Mouse (Mus musculus) layer of hippocampus, adult 6 months (tissue): ENCODE measurements around the gene Slc25a16. TPM values are rescaled to one million over a fixed set of nuclear protein-coding genes. Genes with fewer than 3 reads are reported as not detected.

Source experiments
- long read RNA-seq, 2 experiments: library from polyadenylated mRNA; unstranded; transcript quantifications; one replicate each; pipeline ENCODE4 v2.0.0; 2019 to 2020
- polyA plus RNA-seq: library from polyadenylated mRNA; unstranded; fragments of <200 nt; fragmentation: Nextera tagmentation; gene quantifications from 2 replicates; pipeline ENCODE4 v1.2.3, GENCODE M21; 2021

Slc25a16 gene
- polyA plus RNA-seq, result 9.0 and 9.6 TPM in 2 replicates
- long read RNA-seq, experiment 1, transcript Slc25a16-201 (9 exons, 3,145 nt), result major isoform, 8 of 18 reads
- long read RNA-seq, experiment 1, partial matches to known transcripts, result 2 of 18 reads
- long read RNA-seq, experiment 1, other reads (novel, unspliced or antisense), result 8 of 18 reads
- long read RNA-seq, experiment 2, transcript Slc25a16-201 (9 exons, 3,145 nt), result major isoform, 91 of 118 reads
- long read RNA-seq, experiment 2, partial matches to known transcripts, result 1 of 118 reads
- long read RNA-seq, experiment 2, other reads (novel, unspliced or antisense), result 24 of 118 reads

DNA sequence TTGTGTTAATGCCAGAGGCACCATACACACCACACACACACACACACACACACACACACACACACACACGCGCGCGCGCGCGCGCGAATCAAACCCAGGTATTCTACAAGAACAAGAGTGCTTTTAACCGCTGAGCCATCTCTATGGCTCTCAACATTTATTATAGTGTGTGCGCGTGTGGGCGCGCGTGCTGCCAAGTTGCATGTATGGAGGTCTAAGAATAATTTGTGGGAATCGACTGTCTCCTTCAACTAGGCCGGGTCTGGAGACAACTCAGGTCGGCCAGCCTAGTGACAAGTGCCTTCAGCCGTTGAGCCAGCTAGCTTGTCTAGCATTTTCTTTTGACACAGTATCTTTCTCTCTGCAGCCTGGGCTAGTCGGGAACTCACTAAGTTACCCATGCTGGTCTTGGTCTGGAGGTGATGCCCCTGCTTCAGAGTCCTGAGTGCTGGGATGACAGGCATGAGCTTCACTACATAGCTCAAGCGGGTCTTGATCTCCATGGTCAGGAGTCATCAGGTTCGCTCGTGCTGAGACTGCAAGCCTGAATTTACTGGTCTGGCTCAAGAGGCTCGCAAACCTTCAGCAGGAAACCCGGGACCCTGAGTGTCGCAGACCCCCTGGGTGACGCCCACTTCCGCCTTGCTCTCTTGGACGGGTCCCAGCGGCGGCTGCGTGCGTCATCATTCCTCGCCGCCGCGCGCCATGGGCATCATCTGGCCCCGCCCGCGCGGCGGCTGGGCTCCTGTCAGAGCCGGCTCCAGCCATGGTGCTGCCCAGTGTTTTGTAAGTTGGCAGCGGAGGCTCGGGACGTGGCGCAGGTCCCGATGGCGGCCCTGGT lies at the start of gene Slc25a16:
Slc25a16 (plus strand) TSS at position 709 of the 841 bp plus-strand sequence.

DNA sequence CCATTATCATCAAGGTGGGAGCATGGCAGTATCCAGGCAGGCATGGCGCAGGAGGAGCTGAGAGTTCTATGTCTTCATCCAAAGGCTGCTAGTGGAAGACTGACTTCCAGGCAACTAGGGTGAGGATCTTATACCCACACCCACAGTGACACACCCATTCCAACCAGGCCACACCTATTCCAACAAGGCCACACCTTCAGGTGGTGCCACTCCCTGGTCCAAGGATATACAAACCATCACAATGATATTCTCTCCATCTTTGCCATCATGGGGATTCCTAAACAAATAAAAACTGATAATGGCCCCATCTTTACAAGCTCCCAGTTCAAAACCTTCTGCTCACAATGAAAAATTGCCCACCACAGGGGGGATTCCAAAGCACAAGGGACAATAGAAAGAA lies 11.5 kb upstream of the Slc25a16 start, which contains the start of gene Tet1:
Tet1 (minus strand) TSS at position 101 of the 400 bp plus-strand sequence.

DNA sequence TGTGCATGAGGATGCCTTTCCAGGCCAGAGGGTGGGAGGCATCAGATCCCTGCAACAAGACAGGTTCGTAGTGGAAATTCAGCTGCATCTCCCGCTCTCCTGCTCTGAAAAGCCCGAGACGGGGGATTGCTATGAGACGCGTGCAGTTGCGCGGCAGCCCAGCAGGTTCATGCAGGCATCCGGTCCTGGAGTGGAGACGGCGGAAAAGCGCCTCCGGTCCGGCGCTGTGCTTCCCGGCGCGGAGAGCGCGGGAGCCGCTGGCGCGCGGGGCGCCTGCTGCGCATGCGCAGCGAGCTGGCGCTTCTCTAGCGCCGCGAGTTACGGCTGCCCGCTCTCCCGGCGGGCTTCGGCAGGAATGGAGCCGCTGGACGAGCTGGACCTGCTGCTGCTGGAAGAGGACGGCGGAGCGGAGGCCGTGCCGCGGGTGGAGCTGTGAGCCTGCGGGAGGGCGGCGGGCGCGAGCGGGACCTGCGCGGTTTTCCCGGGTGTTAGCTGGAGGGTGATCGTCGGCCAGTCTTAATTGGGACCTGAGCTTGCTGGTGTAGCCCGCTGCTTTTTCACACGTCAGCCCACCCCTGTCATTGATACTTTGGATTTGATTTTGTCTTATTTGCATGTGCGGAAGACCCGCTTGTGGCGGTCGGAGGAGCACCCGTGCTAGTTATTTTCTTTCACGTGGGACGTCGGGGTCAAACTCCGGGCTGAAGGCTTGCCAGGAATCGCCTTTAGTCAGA lies 26.5 kb downstream of the Slc25a16 start, which contains the start of gene Dna2:
Dna2 (plus strand) TSS at position 289 of the 734 bp plus-strand sequence.

DNA sequence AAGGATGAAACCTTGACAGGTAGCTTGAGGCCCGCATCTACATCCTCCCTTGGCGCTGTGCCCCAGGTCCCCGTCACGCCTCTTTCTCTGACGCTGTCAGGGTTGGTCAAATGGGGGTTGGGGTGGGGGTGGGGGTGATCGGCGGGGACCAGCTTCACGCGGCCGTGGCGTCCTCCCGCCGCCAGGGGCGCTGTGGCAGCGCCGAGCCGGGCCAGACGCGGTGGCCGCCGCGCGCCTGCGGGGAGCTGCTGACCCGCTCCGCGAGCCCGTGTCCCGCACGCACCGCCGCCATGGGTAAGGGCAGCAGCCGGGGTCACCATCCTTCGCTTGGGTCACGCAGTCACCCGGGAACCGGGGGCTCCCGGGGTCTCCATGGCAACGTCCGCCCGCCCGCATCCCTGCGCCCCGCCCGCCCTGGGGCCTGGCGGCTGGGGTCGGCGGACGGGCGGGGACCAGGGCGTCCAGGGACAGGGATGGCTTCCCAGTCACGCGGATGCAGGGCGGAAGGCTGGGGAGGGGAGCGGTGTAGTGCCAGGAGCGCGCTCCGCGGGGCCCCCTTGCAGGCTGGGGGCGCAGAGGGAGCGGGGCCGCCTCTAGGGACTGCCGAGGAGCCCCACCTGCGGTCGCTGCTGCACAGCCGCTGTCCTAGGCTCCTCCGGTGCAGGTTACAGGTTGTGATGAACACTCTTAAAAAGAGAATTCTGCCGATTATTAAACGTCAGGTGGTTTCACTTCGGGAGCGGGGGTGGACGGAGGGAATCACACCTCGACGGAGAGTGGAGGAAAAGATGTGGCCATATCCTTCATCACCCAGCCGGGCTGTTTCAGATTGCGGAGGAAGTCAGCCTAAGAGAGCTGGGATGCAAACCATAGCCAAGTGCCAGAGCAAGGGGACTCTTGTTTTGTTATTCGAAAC lies 59.9 kb downstream of the Slc25a16 start, which contains the start of gene Rufy2:
Rufy2 (plus strand) TSS at position 185 of the 916 bp plus-strand sequence.

Other genes starting within 250 kb of the Slc25a16 start
- 1.6 and 1.9 TPM in 2 replicates for gene Stox1, start 194.5 kb upstream of the Slc25a16 start, polyA plus RNA-seq
- gene Ccar1, start 128.3 kb upstream of the Slc25a16 start, polyA plus RNA-seq, result 15.8 and 18.9 TPM in 2 replicates
- 5.9 and 7.6 TPM in 2 replicates for gene Tet1, start 11.6 kb upstream of the Slc25a16 start, polyA plus RNA-seq
- gene Dna2, start 26.4 kb downstream of the Slc25a16 start, polyA plus RNA-seq, result 0.44 and 0.97 TPM in 2 replicates
- 31.2 and 40.3 TPM in 2 replicates for gene Rufy2, start 59.6 kb downstream of the Slc25a16 start, polyA plus RNA-seq
- 9.4 and 11.8 TPM in 2 replicates for gene Hnrnph3, start 103.6 kb downstream of the Slc25a16 start, polyA plus RNA-seq
- 0.40 TPM in 2 replicates for gene Pbld2, start 103.7 kb downstream of the Slc25a16 start, polyA plus RNA-seq
- gene Pbld1, start 139.5 kb downstream of the Slc25a16 start, polyA plus RNA-seq, result 2.0 and 2.1 TPM in 2 replicates
- gene Atoh7, start 179.0 kb downstream of the Slc25a16 start, polyA plus RNA-seq, result 0.29 and 0.48 TPM in 2 replicates